Mouse (Mus musculus): ENCODE data around the gene Ifnar1. TPM values are rescaled to one million over a fixed set of nuclear protein-coding genes. Genes with fewer than 3 reads are reported as not detected.
"Not testable (repeated sequence)": the region's sequence is repeated elsewhere in the genome, so short reads cannot be mapped to it uniquely, and the experiment has no call there.

The Ifnar1 gene
- total RNA-seq, 4 experiments from 2014 or later: 18.7 to 28.6 (median 22.0) TPM

- no peak for DNase-seq (ENCODE audit: low spot score)
These were observed 19.7 kb downstream of the Ifnar1 start for GRCm38 (mm10) chr16:91504701-91505100.

GRCm38 (mm10) chr16:91505116-91505601 is 20.1 kb downstream of the Ifnar1 start:
- DNase-seq (ENCODE audit: low spot score): no peak

GRCm38 (mm10) chr16:91506396-91506795 is 21.4 kb downstream of the Ifnar1 start:
- DNase-seq (ENCODE audit: low spot score): no peak

GRCm38 (mm10) chr16:91512161-91512787 is 27.2 kb downstream of the Ifnar1 start:
- DNase-seq (ENCODE audit: low spot score): peak; percentile 88

- DNase-seq (ENCODE audit: low spot score): no peak
These were observed 28.1 kb downstream of the Ifnar1 start for GRCm38 (mm10) chr16:91513099-91513498.

GRCm38 (mm10) chr16:91517020-91517419 is 32.0 kb downstream of the Ifnar1 start:
- no peak for DNase-seq (ENCODE audit: low spot score)

GRCm38 (mm10) chr16:91522040-91522439 is 37.0 kb downstream of the Ifnar1 start:
- no peak for DNase-seq (ENCODE audit: low spot score)

- peak; percentile 35 for DNase-seq (ENCODE audit: low spot score)
These were observed 37.7 kb downstream of the Ifnar1 start for GRCm38 (mm10) chr16:91522479-91523309.

GRCm38 (mm10) chr16:91524206-91524605 is 39.2 kb downstream of the Ifnar1 start:
- no peak for DNase-seq (ENCODE audit: low spot score)

GRCm38 (mm10) chr16:91526274-91526673 is 41.2 kb downstream of the Ifnar1 start:
- no peak for DNase-seq (ENCODE audit: low spot score)

- peak; percentile 58 for DNase-seq (ENCODE audit: low spot score)
These were observed 42.0 kb downstream of the Ifnar1 start for GRCm38 (mm10) chr16:91527051-91527450.

GRCm38 (mm10) chr16:91527500-91527899 is 42.5 kb downstream of the Ifnar1 start:
- DNase-seq (ENCODE audit: low spot score): no peak

- DNase-seq (ENCODE audit: low spot score): no peak
These were observed 43.5 kb downstream of the Ifnar1 start for GRCm38 (mm10) chr16:91528578-91528977.

GRCm38 (mm10) chr16:91530830-91531229 is 45.8 kb downstream of the Ifnar1 start:
- not testable (repeated sequence) for DNase-seq (ENCODE audit: low spot score)

GRCm38 (mm10) chr16:91531856-91532255 is 46.8 kb downstream of the Ifnar1 start:
- no peak for DNase-seq (ENCODE audit: low spot score)

- DNase-seq (ENCODE audit: low spot score): no peak
These were observed 47.4 kb downstream of the Ifnar1 start for GRCm38 (mm10) chr16:91532429-91532828.

GRCm38 (mm10) chr16:91533097-91534001 is 48.3 kb downstream of the Ifnar1 start:
- no peak for DNase-seq (ENCODE audit: low spot score)

GRCm38 (mm10) chr16:91534477-91534876 is 49.4 kb downstream of the Ifnar1 start:
- no peak for DNase-seq (ENCODE audit: low spot score)

GRCm38 (mm10) chr16:91534888-91535287 is 49.9 kb downstream of the Ifnar1 start:
- DNase-seq (ENCODE audit: low spot score): no peak

- DNase-seq (ENCODE audit: low spot score): no peak
These were observed 51.3 kb downstream of the Ifnar1 start for GRCm38 (mm10) chr16:91536372-91536771.

- no peak for DNase-seq (ENCODE audit: low spot score)
These were observed 52.0 kb downstream of the Ifnar1 start for GRCm38 (mm10) chr16:91537065-91537464.

- DNase-seq (ENCODE audit: low spot score): no peak
These were observed 53.0 kb downstream of the Ifnar1 start for GRCm38 (mm10) chr16:91538051-91538450.

Data from heart, adult 8-10 months (tissue).